Mouse (Mus musculus) right cerebral cortex, adult 2 months (tissue): ENCODE data around the gene Rgs3.

Experiments
- DNase-seq, 2 experiments: peaks; one replicate each; pipeline ENCODE4 v3.0.0; 2021 to 2022; ENCODE audit warnings: low spot score in 2 of 2

The Rgs3 gene

DNA sequence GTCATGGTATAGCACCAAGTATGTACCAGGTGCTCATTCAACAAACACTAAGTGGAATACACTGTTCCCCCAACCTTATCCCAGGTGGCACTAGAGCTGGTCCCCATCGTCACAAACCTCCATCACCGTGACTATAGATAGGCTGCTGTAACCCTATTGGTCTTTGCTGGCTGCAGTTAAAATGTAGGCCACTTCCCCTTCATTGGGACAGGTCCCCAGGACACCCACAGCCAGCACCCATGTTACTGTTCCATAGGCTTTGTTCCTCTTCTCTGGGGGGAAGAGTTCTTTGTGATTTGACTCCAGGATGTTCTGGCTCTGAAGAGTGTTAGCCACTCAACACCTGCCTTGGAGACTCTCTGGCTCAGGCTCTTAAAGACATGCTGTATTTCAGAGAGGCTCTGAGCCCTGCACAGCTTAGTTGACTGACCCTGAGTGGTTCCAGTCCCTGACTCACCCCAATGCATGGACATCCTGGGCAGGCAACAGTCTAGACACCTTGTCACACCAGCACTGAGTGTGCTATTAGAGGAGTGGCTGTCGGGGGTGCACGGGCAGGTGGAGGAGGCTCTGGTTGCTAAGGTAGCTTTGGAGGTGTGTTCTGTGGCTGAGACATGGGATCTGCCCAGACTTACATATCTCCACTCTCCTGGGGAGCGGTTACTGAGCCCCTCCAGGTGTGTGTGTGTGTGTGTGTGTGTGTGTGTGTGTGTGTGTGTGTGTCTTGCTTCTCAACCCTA, 94.4 kb downstream of the Rgs3 start:
- no peak for DNase-seq

DNA sequence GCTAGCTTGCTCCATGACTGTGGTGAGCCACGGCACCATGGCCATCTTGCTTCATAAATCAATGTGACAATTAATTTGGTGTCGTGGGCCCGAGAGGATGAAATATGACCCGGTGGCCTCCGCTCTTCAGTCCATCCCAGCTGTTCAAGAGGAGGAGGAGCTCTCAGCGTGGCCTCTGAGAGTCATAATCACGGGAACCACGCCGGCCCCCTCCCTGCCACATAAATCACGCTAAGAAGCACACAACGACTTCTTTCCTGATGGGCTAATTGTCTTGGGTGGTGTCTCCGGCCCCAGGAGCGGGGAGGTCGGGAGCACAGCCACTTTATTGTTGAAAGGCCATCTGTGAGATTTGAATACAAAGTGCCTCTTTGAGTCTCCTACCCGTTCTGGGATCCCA, 99.6 kb downstream of the Rgs3 start:
- DNase-seq, result no peak

DNA sequence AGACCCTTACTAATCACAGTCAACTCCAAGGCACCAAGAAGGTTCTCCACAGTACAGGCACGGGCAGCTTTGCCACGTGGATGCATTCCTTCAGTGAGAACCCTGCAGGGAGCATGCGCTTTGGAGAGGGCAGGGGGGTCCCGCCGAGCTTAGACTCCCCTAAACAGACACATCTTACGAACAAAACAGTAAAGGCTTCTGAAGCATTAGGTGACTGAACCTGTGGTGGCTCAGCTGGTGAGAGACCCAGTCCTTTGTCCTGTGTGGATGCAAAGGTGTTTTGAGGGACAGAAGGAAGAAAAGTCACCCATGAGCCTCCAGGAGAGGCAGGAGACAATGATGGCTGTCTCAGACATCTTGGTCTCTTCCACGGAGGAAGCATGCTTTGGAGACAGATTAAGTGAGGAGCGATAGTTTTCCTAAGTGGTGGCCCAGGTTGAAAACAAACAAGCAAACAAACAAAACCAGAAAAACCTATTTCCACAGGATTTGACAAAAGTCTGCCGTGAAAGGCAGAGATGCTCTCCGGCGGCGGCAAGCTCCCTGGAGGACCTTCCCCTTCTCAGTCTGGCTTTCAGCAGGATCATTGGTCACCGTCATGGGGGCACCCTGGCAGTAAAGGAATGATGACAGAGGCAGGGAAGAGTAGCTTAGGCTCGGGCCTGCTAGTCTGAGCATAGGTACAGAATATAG, 100.4 kb downstream of the Rgs3 start:
- DNase-seq, result no peak

DNA sequence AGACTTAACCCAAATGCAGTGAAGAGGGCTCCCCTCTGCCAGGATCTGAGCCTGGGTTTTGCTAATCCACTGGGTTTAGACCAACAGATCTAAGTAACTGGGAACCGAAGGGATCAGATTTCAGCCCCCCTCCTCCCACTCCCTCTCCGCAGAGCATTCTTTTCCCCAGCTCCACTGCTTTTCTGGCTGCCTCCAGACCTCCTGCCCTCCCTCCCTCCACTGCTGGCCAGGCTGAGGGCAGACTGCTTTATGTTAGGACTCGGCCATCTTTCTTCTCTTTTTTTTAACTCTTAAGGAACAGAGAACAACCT, 100.9 kb downstream of the Rgs3 start:
- DNase-seq, result no peak

DNA sequence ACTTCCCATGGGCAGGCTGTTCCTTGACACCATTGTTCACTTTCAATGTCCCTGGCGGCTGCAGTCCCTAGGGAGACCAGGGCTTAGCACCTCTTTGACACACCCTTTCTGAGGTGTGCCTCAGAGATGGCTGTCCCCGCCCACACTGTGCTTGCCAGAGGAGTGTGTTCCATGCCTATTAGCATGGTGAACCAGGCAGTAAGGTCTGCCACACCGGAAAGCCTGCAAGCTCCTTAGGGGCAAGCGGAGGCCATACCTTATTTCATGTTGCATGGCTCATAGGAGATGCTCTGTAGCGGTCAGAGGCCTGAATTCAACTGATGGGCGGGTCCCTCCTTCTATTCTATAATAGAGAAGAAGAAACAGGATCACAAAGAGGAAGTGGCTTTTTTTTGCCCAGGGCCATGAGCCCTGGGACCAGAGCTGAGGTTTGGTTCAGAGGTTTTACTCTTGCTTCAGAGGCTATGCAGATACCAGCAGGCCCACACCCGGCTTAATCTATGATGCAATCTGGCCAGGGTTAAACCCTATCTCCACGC, 101.7 kb downstream of the Rgs3 start:
- no peak for DNase-seq

DNA sequence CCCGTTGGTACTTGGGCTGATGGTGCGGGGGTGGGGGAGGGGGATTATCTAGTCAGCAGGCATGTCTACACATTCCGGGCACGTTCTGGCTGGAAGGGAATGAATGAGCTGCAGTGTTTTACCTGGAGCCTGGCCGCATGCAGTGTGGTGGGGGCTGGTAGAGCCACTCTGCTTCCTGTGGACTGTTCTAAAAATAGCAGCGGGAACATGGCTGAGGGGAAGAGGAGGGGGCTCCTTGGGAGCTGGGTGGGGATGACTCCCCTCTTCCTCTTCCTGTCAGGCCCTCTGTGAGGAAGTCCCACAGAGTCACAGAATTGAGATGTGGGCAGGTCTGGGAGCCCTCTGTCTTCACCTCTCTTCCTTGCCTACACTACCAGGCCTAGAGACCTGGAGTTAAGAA, 103.7 kb downstream of the Rgs3 start:
- peak in 1 of 2 experiments; percentile 18 for DNase-seq

DNA sequence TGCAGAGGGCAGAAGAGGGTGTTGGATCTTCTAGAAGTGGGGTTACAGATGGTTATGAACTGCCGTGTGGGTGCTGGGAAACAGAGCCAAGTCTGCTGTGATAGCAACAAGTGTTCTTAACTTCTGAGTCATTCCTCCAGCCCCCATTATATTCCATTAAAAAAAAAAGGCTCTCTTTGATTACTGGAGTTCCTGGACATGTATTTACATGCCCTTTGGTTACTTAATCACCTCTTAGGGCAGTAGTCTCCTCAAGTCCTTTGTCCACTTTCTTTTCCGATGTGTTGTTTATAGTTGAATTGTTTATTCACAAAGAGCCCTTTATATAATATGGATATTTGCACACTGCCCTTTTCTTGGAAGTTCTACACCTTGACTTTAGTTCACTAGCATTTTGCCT, 106.2 kb downstream of the Rgs3 start:
- no peak for DNase-seq

DNA sequence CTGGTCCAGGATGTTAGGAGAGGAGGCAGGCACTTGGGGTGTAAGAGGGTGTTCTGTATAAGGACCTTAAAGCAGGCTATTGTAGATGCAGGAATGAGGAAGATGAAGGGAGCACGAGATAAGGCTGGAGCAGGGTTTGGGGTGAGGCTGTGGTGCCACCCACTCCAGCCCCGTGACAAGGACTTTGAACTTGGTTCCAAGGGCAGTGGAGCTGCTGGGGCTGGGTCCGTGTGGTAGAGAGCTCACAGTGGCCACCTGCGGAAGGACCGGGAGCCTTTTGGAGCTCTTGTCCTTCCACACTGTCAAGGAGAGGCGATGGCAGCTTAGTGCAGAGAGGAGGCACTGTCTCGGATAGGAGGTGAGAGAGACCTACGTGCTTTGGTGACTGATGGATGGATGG, 109.0 kb downstream of the Rgs3 start:
- DNase-seq, result no peak

DNA sequence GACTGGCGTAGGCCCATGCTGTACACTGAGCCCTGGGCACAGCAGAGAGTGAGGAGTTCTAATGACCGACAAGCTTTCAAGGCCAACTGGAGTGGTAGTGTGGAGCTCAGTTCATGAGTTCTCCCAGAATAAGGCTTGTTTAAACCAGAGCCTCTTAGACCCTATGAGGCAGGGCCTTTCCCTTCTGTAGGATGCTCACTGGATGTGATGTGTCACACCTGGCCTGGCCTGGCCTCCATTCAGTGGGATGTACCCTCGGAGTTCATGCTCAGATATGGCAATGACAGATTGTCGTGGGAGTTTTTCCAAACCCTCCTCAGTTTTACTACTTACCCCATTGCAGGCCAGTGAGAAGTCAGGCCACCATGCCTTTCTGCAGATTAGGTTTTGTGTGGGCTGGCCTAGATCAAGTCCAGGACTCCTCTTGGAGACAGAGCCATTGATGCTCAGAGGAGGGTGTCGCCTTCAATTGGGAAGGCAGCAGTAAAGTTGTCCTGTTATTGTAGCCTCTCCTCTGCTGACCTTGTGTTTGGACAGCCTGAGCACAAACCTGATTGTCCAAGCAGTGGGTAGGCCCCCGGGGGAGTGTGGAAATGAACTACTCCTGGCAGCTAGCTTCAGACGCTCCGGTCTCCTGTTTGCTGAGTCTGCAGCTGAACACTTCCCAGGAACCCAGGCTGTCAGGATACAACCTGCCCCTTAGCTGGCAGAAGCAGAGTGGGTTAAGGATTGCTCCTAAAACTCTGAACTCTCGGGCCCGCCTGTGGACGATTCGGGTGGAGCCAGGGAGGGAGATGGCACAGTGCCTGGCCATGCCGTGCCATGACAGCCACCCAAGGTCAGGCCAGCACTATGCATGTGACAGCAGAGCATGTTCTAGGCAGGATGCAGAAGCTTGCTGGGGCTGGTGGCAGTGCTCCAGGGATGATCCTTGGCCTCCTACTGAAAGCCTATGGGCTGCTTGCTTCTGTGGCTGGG, 109.7 kb downstream of the Rgs3 start:
- DNase-seq, result no peak

DNA sequence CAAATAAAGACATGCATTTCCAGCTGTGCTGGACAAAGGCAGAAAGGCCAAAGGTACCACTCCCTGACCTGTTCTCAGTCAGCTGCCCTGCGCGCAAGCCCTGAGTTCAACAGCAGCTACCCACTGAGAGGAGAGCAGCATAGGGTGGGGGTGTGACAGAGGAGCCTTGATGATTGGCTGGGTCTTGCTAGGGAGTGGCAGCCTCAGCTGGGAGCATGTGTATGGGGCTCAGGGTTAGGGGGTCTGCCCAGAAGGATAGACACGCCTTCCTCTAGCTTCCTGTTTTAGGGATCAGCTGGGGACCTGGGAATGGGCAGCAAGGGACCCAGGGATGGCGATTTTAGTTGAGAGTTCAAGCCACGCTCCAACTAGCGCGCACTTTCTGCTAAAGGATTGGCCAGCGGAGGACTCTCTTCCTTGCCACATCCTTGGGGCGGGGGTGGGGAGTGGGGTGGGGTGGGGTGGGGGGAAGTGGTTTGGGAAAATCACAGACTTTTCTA, 113.9 kb downstream of the Rgs3 start:
- no peak for DNase-seq

DNA sequence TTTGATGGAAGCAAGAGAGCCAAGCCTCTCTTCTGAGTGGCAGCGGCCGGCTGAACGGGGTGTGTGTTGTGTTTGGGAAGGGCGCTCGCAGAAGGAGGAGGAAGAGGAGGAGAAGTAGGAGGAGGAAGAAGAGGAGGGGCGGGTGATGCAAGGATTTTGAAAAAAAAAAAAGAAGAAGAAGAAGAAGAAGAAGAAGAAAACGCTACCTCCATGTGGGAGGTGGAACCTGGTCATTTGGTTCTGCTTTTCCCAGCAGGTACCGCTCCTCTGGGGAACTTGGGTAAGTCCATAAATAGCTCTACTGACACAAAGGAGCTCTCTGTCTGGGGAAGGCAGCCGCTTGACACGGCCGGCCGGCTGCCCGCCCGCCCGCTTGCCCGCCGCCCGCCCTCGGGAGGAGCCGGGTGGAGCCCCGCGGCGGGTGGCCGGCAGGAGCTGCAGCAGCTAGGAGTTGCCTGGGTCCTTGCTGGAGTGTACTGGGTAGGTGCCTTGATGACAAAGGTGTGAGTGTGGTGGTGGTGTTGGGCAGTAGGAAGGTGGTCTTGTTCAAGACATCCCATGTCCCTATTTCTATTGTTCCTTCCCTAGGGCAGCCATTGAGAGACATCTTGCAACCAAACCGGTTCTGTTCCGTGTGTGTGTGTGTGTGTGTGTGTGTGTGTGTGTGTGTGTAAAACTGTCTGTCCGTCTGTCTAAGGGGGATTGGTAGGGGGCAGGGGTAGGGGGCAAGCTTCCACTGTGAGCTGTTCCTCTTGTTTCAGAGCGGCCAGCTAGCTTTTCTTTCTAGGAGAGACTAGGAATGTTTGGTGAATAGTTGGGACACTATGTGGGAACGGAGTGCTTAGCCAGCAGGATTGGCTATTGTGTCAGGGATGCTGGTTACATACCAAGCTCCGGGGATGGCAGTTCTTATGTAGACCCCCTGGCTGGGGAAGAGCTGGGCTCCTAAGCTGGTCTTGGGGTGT, 114.7 kb downstream of the Rgs3 start:
- DNase-seq, result peak in 1 of 2 experiments; percentile 18

DNA sequence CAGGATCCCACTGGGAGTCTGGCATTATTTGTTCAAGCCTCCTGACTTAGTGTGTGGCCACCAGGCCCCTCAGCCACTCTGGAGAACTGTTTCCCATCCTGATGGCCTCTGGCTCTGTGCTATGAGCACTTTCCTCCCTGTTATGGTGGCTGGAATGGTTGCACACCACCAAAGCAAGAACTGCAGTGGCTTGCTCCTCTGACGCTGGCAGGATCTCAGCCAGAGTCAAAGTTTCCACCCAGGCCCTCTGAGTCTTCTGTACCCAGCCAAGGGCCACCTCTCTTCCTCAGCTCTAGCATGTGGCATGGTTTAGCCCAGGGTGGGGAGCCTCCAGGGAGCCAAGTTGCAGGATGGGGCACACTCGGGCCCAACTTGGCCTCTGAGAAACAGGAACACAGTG, 115.7 kb downstream of the Rgs3 start:
- no peak for DNase-seq

DNA sequence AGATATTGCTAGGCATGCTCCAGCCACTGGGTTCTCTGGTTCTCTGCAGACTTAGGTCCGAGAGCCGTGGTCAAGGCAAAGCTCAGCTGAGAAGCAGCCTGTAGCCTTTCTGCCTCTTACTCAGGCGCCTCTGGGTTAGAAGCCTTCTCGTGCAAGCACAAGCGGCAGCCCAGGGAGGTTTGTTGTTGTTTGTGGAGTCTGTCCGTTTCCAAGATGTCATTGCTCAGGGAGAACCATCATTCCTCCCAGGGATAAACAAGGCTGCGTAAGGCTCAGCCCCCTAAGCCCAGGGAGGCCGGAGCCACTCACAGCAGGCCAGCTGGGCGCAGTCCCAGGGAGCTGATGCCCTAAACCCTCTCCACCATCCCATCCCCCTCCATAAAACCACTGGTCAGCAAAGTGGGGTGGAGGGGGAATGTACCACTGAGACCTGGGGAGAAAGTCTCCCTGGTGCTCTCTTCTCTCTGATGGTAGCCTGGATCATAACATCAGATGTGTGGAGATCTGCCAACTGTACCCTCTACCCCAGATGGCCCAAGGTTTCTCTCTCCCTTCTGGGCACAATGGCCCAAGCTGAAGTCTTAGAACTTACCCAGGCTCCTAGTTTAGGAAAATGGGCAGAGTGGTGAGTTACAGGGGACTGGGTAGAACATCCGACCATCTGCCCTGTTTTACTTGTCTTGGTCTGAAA, 117.5 kb downstream of the Rgs3 start:
- DNase-seq, result no peak

DNA sequence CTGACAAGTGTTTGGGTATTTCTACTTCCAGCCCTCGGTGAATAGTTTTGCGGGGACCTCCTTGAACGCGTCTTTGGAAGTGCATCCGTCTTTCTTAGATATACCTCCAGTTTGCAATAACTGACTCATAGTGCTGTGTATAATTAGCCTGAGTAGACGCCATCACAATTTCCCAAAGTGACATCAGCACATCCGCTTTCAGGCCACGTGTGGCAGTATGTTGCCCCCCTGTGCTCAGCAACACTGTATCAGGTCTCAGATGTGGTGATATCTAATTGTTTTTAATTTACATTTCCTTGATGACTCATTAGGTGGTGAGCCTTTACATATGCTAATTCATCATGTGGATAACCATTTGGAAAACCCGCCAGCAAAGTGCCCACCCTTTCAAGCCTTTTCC, 119.5 kb downstream of the Rgs3 start:
- DNase-seq, result no peak

DNA sequence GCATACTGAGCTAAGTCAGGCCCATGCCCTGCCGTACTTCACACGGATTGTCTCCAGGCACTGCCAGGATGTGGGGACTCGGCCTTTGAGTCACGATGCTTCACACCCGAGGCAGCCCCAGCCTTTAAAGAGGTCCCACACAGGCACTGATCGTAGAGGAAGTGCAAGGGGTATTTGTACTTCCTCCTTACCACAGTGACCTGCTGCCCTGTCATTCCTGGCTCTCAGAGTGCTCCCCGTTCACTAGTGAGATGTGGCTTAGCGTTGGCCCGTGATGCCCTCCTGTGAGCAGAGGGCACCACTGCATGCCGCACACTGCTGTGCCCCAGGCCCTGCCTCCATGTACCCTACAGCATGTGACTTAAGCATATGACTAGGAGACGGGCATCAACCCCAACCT, 121.8 kb downstream of the Rgs3 start:
- no peak for DNase-seq

DNA sequence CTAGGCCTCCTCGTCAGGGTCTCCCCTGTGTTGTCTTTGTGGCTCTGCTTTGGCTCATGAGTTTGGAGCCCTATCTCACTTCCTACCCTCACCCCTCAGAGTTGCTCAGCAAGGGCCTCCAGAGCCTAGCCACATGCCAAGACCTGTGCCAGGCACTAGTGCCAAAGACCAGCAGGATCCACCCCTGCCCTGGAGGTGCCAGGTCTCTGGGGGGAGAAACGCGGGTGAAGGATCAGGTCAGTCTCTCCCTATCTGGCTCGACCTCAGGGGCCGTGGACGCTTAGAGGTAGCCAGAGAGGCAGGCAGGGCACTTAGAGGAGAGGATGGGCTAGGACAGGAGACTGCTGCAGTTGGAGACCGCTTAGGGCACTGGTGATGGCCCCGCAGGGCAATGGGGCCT, 122.7 kb downstream of the Rgs3 start:
- no peak for DNase-seq

DNA sequence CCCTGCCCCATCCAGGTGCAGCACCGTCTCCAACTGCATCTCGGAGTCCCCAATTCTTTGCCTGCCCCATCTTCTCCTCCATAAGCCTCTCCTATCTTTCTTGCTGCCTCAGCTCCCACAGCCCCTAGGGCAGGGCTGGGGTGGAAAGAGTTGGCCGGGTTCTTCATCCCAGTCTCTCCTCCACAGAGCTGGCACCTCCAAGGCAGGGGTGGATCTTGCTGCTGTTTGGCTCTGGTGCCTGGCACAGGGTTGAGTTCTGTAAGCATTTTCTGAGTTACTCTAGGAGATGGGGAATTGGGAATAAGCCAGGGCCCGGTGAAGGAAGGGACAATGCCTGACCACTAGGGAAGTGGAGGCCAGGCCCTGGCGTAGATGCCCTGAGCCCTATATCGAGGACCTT, 123.5 kb downstream of the Rgs3 start:
- DNase-seq, result no peak

DNA sequence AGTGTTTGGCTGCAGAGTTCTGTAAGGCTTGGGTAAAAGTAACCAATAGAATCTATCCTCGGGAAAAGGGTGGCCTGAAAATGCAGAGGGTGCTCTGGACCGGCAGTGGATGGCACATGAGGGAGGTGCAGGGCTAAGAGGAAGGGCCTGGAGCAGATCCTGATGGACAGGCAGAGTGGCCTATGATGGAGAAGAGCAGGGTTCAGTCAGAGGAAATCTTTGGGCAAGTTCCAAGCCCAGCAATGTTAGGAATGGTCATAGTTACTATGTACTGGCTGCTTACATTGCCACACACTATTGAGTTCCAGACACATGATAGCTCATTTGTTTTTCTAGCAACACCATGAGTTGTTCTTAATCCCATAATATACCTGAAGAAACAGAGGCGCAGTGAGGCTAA, 124.7 kb downstream of the Rgs3 start:
- no peak for DNase-seq

DNA sequence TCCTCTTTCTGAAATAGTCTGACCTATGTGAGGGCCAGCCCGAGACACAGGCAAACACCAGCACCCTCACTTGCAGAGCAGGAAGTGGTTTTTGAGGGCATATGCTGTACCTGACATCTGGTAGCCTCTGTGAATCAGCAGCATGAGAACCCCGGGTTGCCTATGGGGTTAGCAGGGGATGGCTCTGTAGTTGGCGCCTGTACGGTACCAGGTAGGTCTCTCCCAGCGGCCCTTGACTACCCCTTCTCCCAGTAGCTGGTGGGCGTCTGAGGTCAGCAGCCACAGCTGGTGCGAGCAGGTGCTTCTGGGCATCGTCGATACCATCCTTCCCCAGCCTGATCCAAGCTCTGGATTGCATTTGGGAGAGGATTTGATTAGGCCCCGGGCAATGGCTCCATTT, 125.6 kb downstream of the Rgs3 start:
- DNase-seq, result no peak

DNA sequence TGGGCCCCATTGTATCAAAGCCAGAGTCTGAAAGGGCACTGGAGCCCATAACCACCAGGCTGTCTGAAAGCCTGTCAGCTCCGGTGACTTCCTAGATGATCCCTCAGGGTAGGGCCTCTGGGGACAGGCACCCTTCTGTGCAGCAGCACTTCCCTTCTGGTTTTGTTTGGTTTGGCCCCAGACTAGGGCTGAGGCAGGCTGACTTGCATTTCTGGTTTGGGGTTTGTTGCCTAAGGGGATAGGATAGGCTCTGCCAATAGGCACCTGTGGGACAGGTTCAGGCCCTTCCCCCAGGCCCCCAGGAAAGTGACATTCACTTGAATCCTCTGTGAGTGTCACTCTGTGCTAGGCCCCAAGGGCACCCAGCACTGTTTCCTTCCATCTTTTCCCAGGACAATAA, 127.1 kb downstream of the Rgs3 start:
- DNase-seq, result no peak
